Mouse (Mus musculus): Measurements from ENCODE around the gene Twsg1. TPM values are rescaled to one million over a fixed set of nuclear protein-coding genes. Genes with fewer than 3 reads are reported as not detected.

The Twsg1 gene
- 15.7 TPM for polyA plus RNA-seq (2014; fragmentation: Illumina TruSeq; extraction: RNeasy Lipid Tissue Mini Kit (QIAGEN cat#74804); ENCODE audit: low read depth, low replicate concordance)

DNA sequence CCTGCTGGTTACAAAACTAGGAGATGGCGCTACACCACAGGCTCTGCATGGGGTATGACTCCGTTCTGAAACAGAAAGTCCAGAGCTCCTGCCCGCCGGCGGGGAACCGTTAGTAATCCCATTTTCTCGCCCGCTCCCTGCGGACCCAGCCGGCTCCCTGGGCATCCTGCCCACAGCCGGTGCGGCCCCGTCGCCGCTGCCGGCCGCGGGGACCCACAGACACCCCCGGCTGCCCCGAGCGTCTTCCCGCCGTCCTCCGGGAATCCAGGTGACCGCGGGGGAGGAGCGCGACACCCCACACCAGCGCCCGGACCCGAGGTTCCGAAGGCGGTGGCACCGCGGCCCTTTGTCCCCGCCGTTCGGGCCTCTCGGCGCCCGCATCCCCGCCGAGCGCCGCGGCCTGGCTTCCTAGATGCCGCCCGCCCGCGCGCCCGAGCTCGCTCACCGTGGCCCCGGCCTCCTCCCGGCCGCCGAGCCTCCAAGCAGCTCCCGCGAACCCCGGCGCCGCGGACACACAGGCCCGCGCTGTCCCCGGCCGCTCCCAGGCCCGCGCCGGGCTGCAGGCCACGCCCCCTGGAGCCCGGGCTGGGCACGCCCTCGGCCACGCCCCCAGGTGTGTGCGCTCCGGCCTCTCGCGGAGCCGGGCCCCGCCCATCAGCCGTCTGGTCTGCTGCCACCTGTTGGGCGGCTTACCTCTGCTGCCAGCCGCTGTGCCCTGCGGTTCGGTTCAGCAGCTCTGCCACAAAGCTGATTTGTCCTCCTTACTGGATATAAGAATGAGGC, at the start of gene Twsg1:
TSS of gene Twsg1 (minus strand) at position 605 of the 783 bp plus-strand sequence.

DNA sequence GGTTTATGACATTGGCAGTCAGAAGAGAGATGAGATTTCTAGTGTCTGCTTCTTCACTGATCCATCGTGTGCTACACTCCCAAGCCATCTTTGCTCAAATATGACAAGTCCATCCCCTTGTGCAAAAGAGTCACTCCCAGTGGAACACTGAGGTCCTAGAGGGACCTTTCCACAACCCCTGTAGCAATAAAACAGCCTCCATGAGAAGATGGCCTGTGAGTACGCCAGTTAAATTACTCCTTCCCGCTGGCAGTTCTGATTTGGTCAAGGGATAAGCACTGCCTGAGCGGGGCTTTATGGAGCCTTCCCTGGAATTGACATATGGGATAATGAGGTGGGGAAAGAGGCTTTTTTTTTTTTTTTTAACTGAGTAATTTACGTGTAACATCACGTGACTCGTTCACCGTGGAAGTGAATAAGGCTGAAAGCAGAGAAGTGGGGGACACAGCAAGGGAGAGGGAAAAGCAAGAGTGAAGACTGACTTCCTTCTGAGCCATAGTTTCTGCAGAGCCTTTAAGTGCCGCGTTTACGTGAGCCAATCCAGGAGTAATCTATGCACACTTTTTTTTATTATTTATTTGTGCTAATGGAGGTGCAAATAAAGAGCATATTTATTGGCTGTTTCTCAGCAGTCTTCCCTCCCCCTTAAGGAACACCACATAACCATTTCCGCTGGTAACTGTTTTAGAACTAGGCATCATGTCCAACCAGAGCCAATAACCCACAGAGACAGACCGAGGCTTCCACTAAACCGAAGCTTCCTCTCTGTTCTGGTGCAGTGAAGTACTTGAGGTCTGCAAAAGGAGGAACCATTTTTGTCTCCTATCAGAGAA, 65.1 kb downstream of the Twsg1 start, which contains the start of gene Ralbp1:
TSS of gene Ralbp1 (minus strand) at position 102 of the 833 bp plus-strand sequence.

Other genes starting within 250 kb of the Twsg1 start
- gene Rab31, start 178.5 kb downstream of the Twsg1 start, polyA plus RNA-seq (2014; fragmentation: Illumina TruSeq; extraction: RNeasy Lipid Tissue Mini Kit (QIAGEN cat#74804); ENCODE audit: low read depth, low replicate concordance): 45.5 TPM
- gene Ppp4r1, start 168.7 kb downstream of the Twsg1 start, polyA plus RNA-seq (2014; fragmentation: Illumina TruSeq; extraction: RNeasy Lipid Tissue Mini Kit (QIAGEN cat#74804); ENCODE audit: low read depth, low replicate concordance): 337 TPM
- gene Ralbp1, start 65.4 kb downstream of the Twsg1 start, polyA plus RNA-seq (2014; fragmentation: Illumina TruSeq; extraction: RNeasy Lipid Tissue Mini Kit (QIAGEN cat#74804); ENCODE audit: low read depth, low replicate concordance): 13.7 TPM
- 44.0 TPM for gene Ankrd12, start 125.9 kb upstream of the Twsg1 start, polyA plus RNA-seq (2014; fragmentation: Illumina TruSeq; extraction: RNeasy Lipid Tissue Mini Kit (QIAGEN cat#74804); ENCODE audit: low read depth, low replicate concordance)
- gene Ndufv2, start 150.3 kb upstream of the Twsg1 start, polyA plus RNA-seq (2014; fragmentation: Illumina TruSeq; extraction: RNeasy Lipid Tissue Mini Kit (QIAGEN cat#74804); ENCODE audit: low read depth, low replicate concordance): 874 TPM
- gene Washc1, start 160.3 kb upstream of the Twsg1 start, polyA plus RNA-seq (2014; fragmentation: Illumina TruSeq; extraction: RNeasy Lipid Tissue Mini Kit (QIAGEN cat#74804); ENCODE audit: low read depth, low replicate concordance): 3.6 TPM
- 6.6 TPM for gene Ddx11, start 172.3 kb upstream of the Twsg1 start, polyA plus RNA-seq (2014; fragmentation: Illumina TruSeq; extraction: RNeasy Lipid Tissue Mini Kit (QIAGEN cat#74804); ENCODE audit: low read depth, low replicate concordance)